25 mouse cellular contexts compared by ENCODE assay signal in genomic region chr14:79123466-79123865, GRCm38 (mm10).
DNase-seq lines count a peak whose midpoint lies in the region; ATAC-seq and TF ChIP-seq lines count a peak whose summit lies in the region.
"Had no signal": no experiment of that assay in that cellular context is flagged by ENCODE, and none has a peak within 500 bp of the region (broad histone marks: within the 10 kb centered on the region; RNA-seq: fewer than 3 reads in every experiment).

No protein-coding gene starts in this region.

- no peak for TF ChIP-seq RAD21 in MEL (IDR thresholded peaks at IDR 0.05; ENCODE audit: low read depth, low read length)

- no peaks in the 10 kb centered on the region for H3K9me3 ChIP-seq in MEL (replicated peaks; ENCODE audit: insufficient read depth, low read length)
- H3K9me3 ChIP-seq: embryonic facial prominence, embryonic 15.5 days; heart, embryonic 10.5 days; hindbrain, embryonic 15.5 days; intestine, embryonic 15.5 days; limb, embryonic 13.5 days; megakaryocyte, embryonic 14.5 days had no signal

- DNase-seq in thymus, postnatal 0 days (ENCODE audit: low spot score), result peak; percentile 28
- DNase-seq in thymus, adult 18-20 months, result no peak
- peak; percentile 8 for DNase-seq in MEL (ENCODE audit: low read depth, low spot score)
- DNase-seq in splenic B cell, adult 2 months (ENCODE audit: low read depth, low spot score), result peak; percentile 56
- DNase-seq in kidney, adult 2 months, result no peak
- no peak for DNase-seq in cerebellum, adult 9-11 months
- no peak for DNase-seq in left cerebral cortex, postnatal 25 days (ENCODE audit: low spot score in 2 of 2)
- DNase-seq: cerebellum, adult 9-10 months; gastrocnemius, postnatal 25 days; heart, postnatal 10 days; retina, postnatal 1 day; thymus, postnatal 4 days had no signal

- intact Hi-C loops in left cerebral cortex, postnatal 25 days (cut with DNase I), result loop anchor here (5.0 kb wide), 2 partner anchors 179 to 264 kb away; partner anchors contain the start of gene Rgcc

- H3K9ac ChIP-seq in MEL (ENCODE audit: control insufficient read depth, low read depth, low read length, poor library complexity, severe bottlenecking), result no peak overlapping the region
- H3K9ac ChIP-seq: embryonic facial prominence, embryonic 15.5 days; hindbrain, embryonic 15.5 days; intestine, embryonic 15.5 days; limb, embryonic 13.5 days; liver, embryonic 14.5 days had no signal

- no peaks in the 10 kb centered on the region for H3K4me1 ChIP-seq in MEL (ENCODE audit: control insufficient read depth in 1 of 2, insufficient read depth in 2 of 2, low read length in 2 of 2)
- H3K4me1 ChIP-seq in kidney, adult 2 months (ENCODE audit: control insufficient read depth, insufficient read depth, low read length), result no peaks in the 10 kb centered on the region
- H3K4me1 ChIP-seq: embryonic facial prominence, embryonic 15.5 days; hindbrain, embryonic 15.5 days had no signal

- TF ChIP-seq POLR2A in MEL (IDR thresholded peaks at IDR 0.05; ENCODE audit: control insufficient read depth in 1 of 2, insufficient read depth in 1 of 2, low read depth in 1 of 2, low read length in 2 of 2, poor library complexity in 1 of 2), result no peak
- TF ChIP-seq POLR2A in kidney, adult 2 months (IDR thresholded peaks at IDR 0.05; ENCODE audit: low read depth, low read length), result no peak

- no peak overlapping the region for H3K27ac ChIP-seq in MEL (ENCODE audit: control insufficient read depth, low read depth, low read length)
- no peak overlapping the region for H3K27ac ChIP-seq in kidney, adult 2 months (ENCODE audit: insufficient read depth, low read depth, low read length)
- H3K27ac ChIP-seq: embryonic facial prominence, embryonic 15.5 days; heart, embryonic 10.5 days; hindbrain, embryonic 15.5 days; intestine, embryonic 15.5 days; kidney, postnatal 0 days; limb, embryonic 13.5 days; liver, embryonic 14.5 days had no signal

- WGBS in kidney, adult 2 months, result 90% methylated on average over 8 of the region's 8 CpGs

- peak; percentile 89 for ATAC-seq in granulocyte monocyte progenitor cell, adult 5-6 weeks (replicated peaks; ENCODE audit: poor library complexity, severe bottlenecking)
- ATAC-seq: forebrain, embryonic 16.5 days; intestine, embryonic 15.5 days; lung, postnatal 0 days; midbrain, embryonic 16.5 days; Patski had no signal

- no peak overlapping the region for H3K4me3 ChIP-seq in MEL (ENCODE audit: control insufficient read depth in 1 of 2, insufficient read depth in 1 of 2, low read depth in 2 of 2, low read length in 2 of 2)
- H3K4me3 ChIP-seq in kidney, adult 2 months (ENCODE audit: insufficient read depth, low read depth, low read length), result no peak overlapping the region
- H3K4me3 ChIP-seq: embryonic facial prominence, embryonic 15.5 days; heart, embryonic 10.5 days; hindbrain, embryonic 15.5 days; intestine, embryonic 15.5 days; limb, embryonic 13.5 days; megakaryocyte, embryonic 14.5 days had no signal

- H3K36me3 ChIP-seq in MEL (ENCODE audit: control insufficient read depth in 1 of 2, insufficient read depth in 2 of 2, low read length in 2 of 2), result no peaks in the 10 kb centered on the region
- no peaks in the 10 kb centered on the region for H3K36me3 ChIP-seq in splenic B cell, adult 2 months (ENCODE audit: control insufficient read depth, insufficient read depth, low read length, poor library complexity, severe bottlenecking)
- H3K36me3 ChIP-seq in kidney, adult 2 months (ENCODE audit: control insufficient read depth, insufficient read depth, low read length), result no peaks in the 10 kb centered on the region; the same call in 1 of the 2 replicates
- H3K36me3 ChIP-seq: embryonic facial prominence, embryonic 15.5 days; heart, embryonic 10.5 days; hindbrain, embryonic 15.5 days; intestine, embryonic 15.5 days; limb, embryonic 13.5 days had no signal

- TF ChIP-seq CTCF in MEL (IDR thresholded peaks at IDR 0.05 in 2 of 3, conservative IDR thresholded peaks at IDR 0.05 in 1 of 3; ENCODE audit: control insufficient read depth in 1 of 3, insufficient read depth in 1 of 3, low read depth in 2 of 3, low read length in 3 of 3, poor library complexity in 1 of 3, severe bottlenecking in 1 of 3), result no peak
- no peak for TF ChIP-seq CTCF in kidney, adult 2 months (conservative IDR thresholded peaks at IDR 0.05; ENCODE audit: insufficient read depth, insufficient read length, low read depth, low read length)

- TF ChIP-seq EP300 in MEL (IDR thresholded peaks at IDR 0.05; ENCODE audit: low read depth in 1 of 2, low read length in 2 of 2), result no peak

- no peaks in the 10 kb centered on the region for H3K79me2 ChIP-seq in MEL (ENCODE audit: control insufficient read depth, insufficient read depth, low read length, poor library complexity)

- no peaks in the 10 kb centered on the region for H3K27me3 ChIP-seq in MEL (ENCODE audit: control insufficient read depth in 1 of 2, insufficient read depth in 2 of 2, low read length in 2 of 2)
- H3K27me3 ChIP-seq in splenic B cell, adult 2 months (ENCODE audit: control insufficient read depth, insufficient read depth, low read length, poor library complexity, severe bottlenecking), result no peaks in the 10 kb centered on the region
- no peaks in the 10 kb centered on the region for H3K27me3 ChIP-seq in kidney, adult 2 months (replicated peaks; ENCODE audit: control insufficient read depth, insufficient read depth, low read length)
- H3K27me3 ChIP-seq: embryonic facial prominence, embryonic 15.5 days; hindbrain, embryonic 15.5 days; intestine, embryonic 15.5 days; limb, embryonic 13.5 days; Patski had no signal

TF ChIP-seq in MEL, 35 proteins besides CTCF, POLR2A, EP300 and RAD21:
- TF ChIP-seq USF1 (IDR thresholded peaks at IDR 0.05; ENCODE audit: low read depth, low read length) (no peak), RCOR1 (IDR thresholded peaks at IDR 0.05; ENCODE audit: low read depth, low read length) (no peak), ZMIZ1 (IDR thresholded peaks at IDR 0.05; ENCODE audit: low read depth, low read length) (no peak), NRF1 (IDR thresholded peaks at IDR 0.05; ENCODE audit: insufficient read depth, low read depth, low read length, poor library complexity, severe bottlenecking) (no peak), MXI1 (IDR thresholded peaks at IDR 0.05; ENCODE audit: low read depth, low read length) (no peak), NELFE (IDR thresholded peaks at IDR 0.05; ENCODE audit: low read depth, low read length) (no peak), MAZ (IDR thresholded peaks at IDR 0.05; ENCODE audit: low read depth, low read length) (no peak), POLR2AphosphoS2 (IDR thresholded peaks at IDR 0.05; ENCODE audit: low read length) (no peak), MEF2A (IDR thresholded peaks at IDR 0.05; ENCODE audit: extremely low read depth, insufficient replicate concordance, low read depth, low read length, poor library complexity, severe bottlenecking) (no peak)
TF ChIP-seq in MEL: peak in this region for 0.

Comparison
In these comparisons a context has a peak if more than half of its experiments do, and no peak if none do; other contexts are left out.
1. DNase-seq: peak in thymus, postnatal 0 days (single experiment), MEL (single experiment) and splenic B cell, adult 2 months (single experiment); none in thymus, adult 18-20 months (0 of 2), kidney, adult 2 months (single experiment), cerebellum, adult 9-11 months (single experiment) and left cerebral cortex, postnatal 25 days (0 of 2).